Mouse (Mus musculus): ENCODE results near the gene Mapk8ip2.

GRCm38 (mm10) chr15:89462176-89462575 lies 8.5 kb downstream of the Mapk8ip2 start:
- no peak for TF ChIP-seq CTCF (IDR thresholded peaks at IDR 0.05; ENCODE audit: control insufficient read depth, insufficient read depth, low read length)
- TF ChIP-seq POLR2A (IDR thresholded peaks at IDR 0.05; ENCODE audit: borderline replicate concordance, control insufficient read depth, low read depth, low read length): no peak

All from bone marrow, adult 2 months (tissue).